Mouse (Mus musculus): ENCODE results near the gene Rab4a.

DNA sequence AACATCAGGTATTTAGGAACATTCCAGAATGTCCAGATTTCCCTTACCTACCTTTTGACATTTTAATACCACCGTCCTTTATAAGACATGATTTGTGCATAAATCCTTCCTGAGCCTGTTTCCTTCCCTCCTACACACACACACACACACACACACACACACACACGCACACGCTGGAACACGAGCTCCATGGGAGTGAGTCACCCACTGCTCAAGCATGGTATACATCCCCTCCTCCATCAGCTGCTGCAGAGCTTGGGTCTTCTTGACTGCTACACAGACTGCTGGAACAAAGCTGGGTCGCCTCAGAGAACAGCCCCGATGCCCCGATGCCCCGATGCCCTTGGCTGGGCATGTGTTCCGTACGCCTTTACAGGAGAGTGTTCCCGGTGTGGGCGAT is 40.7 kb downstream of the Rab4a start:
- TF ChIP-seq POLR2A (IDR thresholded peaks at IDR 0.05; ENCODE audit: control insufficient read depth, low read depth, low read length) (no peak), CTCF (IDR thresholded peaks at IDR 0.05; ENCODE audit: control insufficient read depth, insufficient read depth, insufficient replicate concordance, low read depth, low read length) (no peak)
